Mouse (Mus musculus) B cell, adult 2 months (primary cell): Measurements from ENCODE around the gene Olfr790.

Experiments
- DNase-seq, 2 experiments: peaks; one replicate each; pipeline ENCODE4 v3.0.0; 2022

Olfr790 gene

GRCm38 (mm10) chr10:129498192-129498591 is at the start of gene Olfr790:
Gene Olfr790, plus strand, starts transcription at chr10:129498492.
- DNase-seq: no peak

- no peak for DNase-seq
Observed at GRCm38 (mm10) chr10:129461562-129461961, 36.7 kb upstream of the Olfr790 start, which contains the start of gene Olfr787. Gene Olfr787, plus strand, starts transcription at chr10:129461862.

GRCm38 (mm10) chr10:129470698-129471097 is 27.6 kb upstream of the Olfr790 start, which contains the start of gene Olfr788:
Gene Olfr788, plus strand, starts transcription at chr10:129470998.
- no peak for DNase-seq

GRCm38 (mm10) chr10:129473256-129473655 is 25.0 kb upstream of the Olfr790 start:
- DNase-seq: no peak

GRCm38 (mm10) chr10:129473723-129474122 is 24.6 kb upstream of the Olfr790 start:
- no peak for DNase-seq

GRCm38 (mm10) chr10:129484452-129484851 is 13.8 kb upstream of the Olfr790 start, which contains the start of gene Olfr789:
Gene Olfr789, plus strand, starts transcription at chr10:129484752.
- no peak for DNase-seq

- DNase-seq: no peak
Observed at GRCm38 (mm10) chr10:129490101-129490500, 8.2 kb upstream of the Olfr790 start.

- DNase-seq: no peak
Observed at GRCm38 (mm10) chr10:129521492-129521891, 23.2 kb downstream of the Olfr790 start, which contains the start of gene Olfr791. Gene Olfr791, plus strand, starts transcription at chr10:129521792.

GRCm38 (mm10) chr10:129538862-129539261 is 40.6 kb downstream of the Olfr790 start, which contains the start of gene Olfr792:
Gene Olfr792, plus strand, starts transcription at chr10:129539162.
- no peak for DNase-seq

GRCm38 (mm10) chr10:129549354-129549753 is 51.1 kb downstream of the Olfr790 start:
- no peak for DNase-seq
